Mouse (Mus musculus): ENCODE measurements at regions not wholly inside any gene's neighbourhood (a gene's known extent, or its start where the extent isn't known, plus 50 kb on each side); places are given as distances from the start of the nearest gene placed in this dataset.

GRCm38 (mm10) chrX:19080021-19080420, 401.1 kb downstream of the Tex13c3 start:
- TF ChIP-seq CTCF (IDR thresholded peaks at IDR 0.05; ENCODE audit: insufficient read depth, low read depth, low read length) (no peak), POLR2A (IDR thresholded peaks at IDR 0.05; ENCODE audit: insufficient read depth, low read depth, low read length) (no peak)

Data from olfactory bulb, adult 2 months (tissue).